Mouse (Mus musculus): ENCODE measurements at regions not wholly inside any gene's neighbourhood (a gene's known extent, or its start where the extent isn't known, plus 50 kb on each side); places are given as distances from the start of the nearest gene placed in this dataset.

GRCm38 (mm10) chr2:113903865-113904264 lies 55.4 kb upstream of the Arhgap11a start:
- H3K9me3 ChIP-seq = no peaks in the 10 kb centered on the region
- no peak overlapping the region for H3K4me3 ChIP-seq
- H3K4me1 ChIP-seq = peaks cover 19% of the 10 kb centered on the region
- no peaks in the 10 kb centered on the region for H3K27me3 ChIP-seq (ENCODE audit: insufficient read depth, poor library complexity, severe bottlenecking)
- H3K36me3 ChIP-seq = no peaks in the 10 kb centered on the region
- no peak for DNase-seq (ENCODE audit: low spot score)
- H3K27ac ChIP-seq = no peak overlapping the region

GRCm38 (mm10) chr2:113903006-113903545 lies 54.6 kb upstream of the Arhgap11a start:
- Histone ChIP-seq H3K27ac (no peak overlapping the region), H3K4me3 (no peak overlapping the region), H3K36me3 (no peaks in the 10 kb centered on the region), H3K27me3 (ENCODE audit: insufficient read depth, poor library complexity, severe bottlenecking) (no peaks in the 10 kb centered on the region), H3K9me3 (no peaks in the 10 kb centered on the region), H3K4me1 (peaks cover 22% of the 10 kb centered on the region)
- no peak for DNase-seq (ENCODE audit: low spot score)
- 38% methylated on average over 1 of the region's 1 CpGs for WGBS

GRCm38 (mm10) chr2:113902406-113902805 lies 53.9 kb upstream of the Arhgap11a start:
- no peaks in the 10 kb centered on the region for H3K27me3 ChIP-seq (ENCODE audit: insufficient read depth, poor library complexity, severe bottlenecking)
- no peaks in the 10 kb centered on the region for H3K9me3 ChIP-seq
- no peak overlapping the region for H3K27ac ChIP-seq
- no peak overlapping the region for H3K4me3 ChIP-seq
- H3K36me3 ChIP-seq = no peaks in the 10 kb centered on the region
- no peak for DNase-seq (ENCODE audit: low spot score)
- H3K4me1 ChIP-seq = peaks cover 22% of the 10 kb centered on the region

GRCm38 (mm10) chr2:113900496-113900895 lies 52.0 kb upstream of the Arhgap11a start:
- Histone ChIP-seq H3K27ac (no peak overlapping the region), H3K4me1 (peaks cover 22% of the 10 kb centered on the region), H3K27me3 (ENCODE audit: insufficient read depth, poor library complexity, severe bottlenecking) (no peaks in the 10 kb centered on the region), H3K36me3 (no peaks in the 10 kb centered on the region), H3K9me3 (no peaks in the 10 kb centered on the region), H3K4me3 (no peak overlapping the region)
- DNase-seq (ENCODE audit: low spot score) = no peak
- 38% methylated on average over 5 of the region's 5 CpGs for WGBS

- Histone ChIP-seq H3K36me3 (no peaks in the 10 kb centered on the region), H3K4me1 (peaks cover 22% of the 10 kb centered on the region), H3K9me3 (no peaks in the 10 kb centered on the region), H3K4me3 (no peak overlapping the region), H3K27ac (no peak overlapping the region), H3K27me3 (ENCODE audit: insufficient read depth, poor library complexity, severe bottlenecking) (no peaks in the 10 kb centered on the region)
- 50% methylated on average over 6 of the region's 6 CpGs for WGBS
- DNase-seq (ENCODE audit: low spot score) = no peak
These were observed 50.3 kb upstream of the Arhgap11a start for GRCm38 (mm10) chr2:113898747-113899146.
